17 mouse cellular contexts compared by ENCODE assay signal in the genomic region with DNA sequence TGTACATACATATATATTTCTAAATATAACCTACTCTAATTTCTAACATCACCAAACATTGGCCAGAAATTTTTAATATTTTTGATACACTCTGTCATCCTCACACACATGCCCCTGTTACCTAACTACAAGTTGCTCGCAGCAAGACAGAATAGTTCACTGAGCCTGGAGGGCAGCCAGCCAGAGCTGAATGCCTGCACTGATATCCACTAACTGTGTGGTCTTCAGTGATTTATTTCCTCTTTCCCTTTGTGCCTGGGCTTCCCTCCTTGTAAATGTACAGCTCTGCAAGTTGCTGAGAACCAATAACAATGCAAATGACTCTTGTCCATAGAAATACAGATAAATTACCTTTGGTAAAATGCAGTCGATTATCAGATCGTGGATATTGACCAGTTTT.
"Had no signal": no experiment of that assay in that cellular context is flagged by ENCODE, and none has a peak within 500 bp of the region (broad histone marks: within the 10 kb centered on the region; RNA-seq: fewer than 3 reads in every experiment).

No protein-coding gene starts in this region.

- H3K4me2 ChIP-seq: limb, embryonic 12.5 days; liver, embryonic 13.5 days had no signal

- H3K36me3 ChIP-seq: limb, embryonic 12.5 days; liver, embryonic 13.5 days; midbrain, embryonic 10.5 days had no signal

- H3K9ac ChIP-seq: limb, embryonic 12.5 days; liver, embryonic 13.5 days; liver, postnatal 0 days had no signal

- H3K27me3 ChIP-seq: limb, embryonic 12.5 days; liver, embryonic 13.5 days had no signal

- ATAC-seq: liver, postnatal 0 days; lung, postnatal 0 days had no signal

- H3K4me3 ChIP-seq: limb, embryonic 12.5 days; liver, embryonic 13.5 days; midbrain, embryonic 10.5 days; myocyte had no signal

- H3K27ac ChIP-seq: kidney, postnatal 0 days; limb, embryonic 12.5 days; liver, embryonic 13.5 days; midbrain, embryonic 10.5 days had no signal

- H3K4me1 ChIP-seq: limb, embryonic 12.5 days; liver, embryonic 13.5 days; midbrain, embryonic 10.5 days had no signal

- H3K9me3 ChIP-seq: limb, embryonic 12.5 days; midbrain, embryonic 10.5 days had no signal

- DNase-seq: kidney, adult 11 months; kidney, adult 9 months; kidney, postnatal 36 days; liver; liver, embryonic 13.5 days; liver, postnatal 0 days; lung, postnatal 36 days; retina, postnatal 1 day; right cerebral cortex, postnatal 4 days; spleen, adult 18-20 months; thymus, adult 18-20 months; thymus, postnatal 14 days had no signal
